Mouse (Mus musculus) CH12.LX (cell line): ENCODE results near the gene Kdm1a.

ENCODE experiments used
- CHD1 ChIP-seq: IDR thresholded peaks from 2 replicates; pipeline ENCODE4 v1.6.1; 2012; ENCODE audit warnings: low read depth, low read length, improper control_type of control experiment, inconsistent platforms
- CTCF ChIP-seq, 2 experiments: IDR thresholded peaks in 1 of 2; conservative IDR thresholded peaks in 1 of 2; 2 replicates each; pipeline ENCODE4 v1.5.1; 2011 to 2012; ENCODE audit warnings: low read depth in 2 of 2, low read length in 2 of 2, improper control_type of control experiment in 1 of 2, inconsistent platforms in 1 of 2, mild to moderate bottlenecking in 1 of 2, moderate library complexity in 1 of 2
- ELF1 ChIP-seq: IDR thresholded peaks from 2 replicates; pipeline ENCODE4 v1.6.1; 2014; ENCODE audit warnings: low read depth, mild to moderate bottlenecking, inconsistent platforms, low read length, improper control_type of control experiment
- ETS1 ChIP-seq: conservative IDR thresholded peaks from 2 replicates; pipeline ENCODE4 v1.6.1; 2012; ENCODE audit warnings: low read depth, mild to moderate bottlenecking, inconsistent platforms, low read length, improper control_type of control experiment, moderate library complexity
- HCFC1 ChIP-seq: IDR thresholded peaks from 2 replicates; pipeline ENCODE4 v1.6.1; 2012; ENCODE audit warnings: low read depth, mild to moderate bottlenecking, inconsistent platforms, low read length, improper control_type of control experiment
- JUND ChIP-seq: conservative IDR thresholded peaks from 2 replicates; pipeline ENCODE4 v1.6.1; 2011; ENCODE audit warnings: low read depth, low read length, improper control_type of control experiment
- KAT2A ChIP-seq: IDR thresholded peaks from 2 replicates; pipeline ENCODE4 v1.6.1; 2012; ENCODE audit warnings: low read length, improper control_type of control experiment, inconsistent platforms; ENCODE audit not compliant: insufficient replicate concordance
- MAZ ChIP-seq: IDR thresholded peaks from 2 replicates; pipeline ENCODE4 v1.6.1; 2012; ENCODE audit warnings: low read depth, mild to moderate bottlenecking, inconsistent platforms, low read length, improper control_type of control experiment, moderate library complexity
- POLR2A ChIP-seq: IDR thresholded peaks from 2 replicates; pipeline ENCODE4 v1.6.1; 2011; ENCODE audit warnings: low read depth, mild to moderate bottlenecking, improper control_type of control experiment, low read length
- SIN3A ChIP-seq: IDR thresholded peaks from 2 replicates; pipeline ENCODE4 v1.6.1; 2012; ENCODE audit warnings: low read length, improper control_type of control experiment, inconsistent platforms
- TBP ChIP-seq: conservative IDR thresholded peaks from 2 replicates; pipeline ENCODE4 v1.6.1; 2011; ENCODE audit warnings: low read depth, low read length, improper control_type of control experiment
- USF1 ChIP-seq: IDR thresholded peaks from 2 replicates; pipeline ENCODE4 v1.6.1; 2014; ENCODE audit warnings: low read depth, mild to moderate bottlenecking, inconsistent platforms, low read length, improper control_type of control experiment
- ZMIZ1 ChIP-seq: IDR thresholded peaks from 2 replicates; pipeline ENCODE4 v1.6.1; 2012; ENCODE audit warnings: low read depth, mild to moderate bottlenecking, inconsistent platforms, low read length, improper control_type of control experiment

- TF ChIP-seq CHD1 (no peak), MAZ (0 out of 2 replicates have a peak, but pooled peaks have one; percentile 43), SIN3A (peak; percentile 68), ZMIZ1 (peak; percentile 82), POLR2A (peak; percentile 78), CTCF (conservative IDR thresholded peaks at IDR 0.05 in 1 of 2, IDR thresholded peaks at IDR 0.05 in 1 of 2; ENCODE audit: low read depth in 2 of 2, low read length in 2 of 2) (peak; percentile 43 to 88; a peak in 3 of 4 replicates), HCFC1 (peak; percentile 84), TBP (0 out of 2 replicates have a peak, but pooled peaks have one; percentile 25), USF1 (no peak), JUND (no peak), ELF1 (peak; percentile 72), KAT2A (0 out of 2 replicates have a peak, but pooled peaks have one; percentile 50), ETS1 (no peak)
Measured at GRCm38 (mm10) chr4:136602568-136602967, at the start of gene Kdm1a.
